Mouse (Mus musculus) monocyte, adult 5-6 weeks (primary cell): ENCODE data around the gene Ly75. TPM values are rescaled to one million over a fixed set of nuclear protein-coding genes. Genes with fewer than 3 reads are reported as not detected.

Experiments
- ATAC-seq: fragments of 153-309, 156-312 bp; replicated peaks from 2 replicates; pipeline ENCODE4 v1.8.0; 2017; ENCODE audit warnings: mild to moderate bottlenecking; ENCODE audit not compliant: low TSS enrichment, insufficient number of reproducible peaks, severe bottlenecking, poor library complexity, low FRiP score
- total RNA-seq: library from RNA; stranded (forward); fragments of 200-1000, 200-491, 200-594 nt; gene quantifications from 3 replicates; pipeline ENCODE4 v1.2.3, GENCODE M21; 2017

Gene Ly75
- total RNA-seq, result 4.5 to 18.4 TPM (median 4.9 TPM) in 3 replicates

- ATAC-seq, result peak; percentile 73
These were observed at the start of gene Ly75 for GRCm38 (mm10) chr2:60382858-60383669. Gene Ly75, minus strand, starts transcription at chr2:60383303.

GRCm38 (mm10) chr2:60430315-60431021 lies 47.4 kb upstream of the Ly75 start:
- ATAC-seq, result no peak

DNA sequence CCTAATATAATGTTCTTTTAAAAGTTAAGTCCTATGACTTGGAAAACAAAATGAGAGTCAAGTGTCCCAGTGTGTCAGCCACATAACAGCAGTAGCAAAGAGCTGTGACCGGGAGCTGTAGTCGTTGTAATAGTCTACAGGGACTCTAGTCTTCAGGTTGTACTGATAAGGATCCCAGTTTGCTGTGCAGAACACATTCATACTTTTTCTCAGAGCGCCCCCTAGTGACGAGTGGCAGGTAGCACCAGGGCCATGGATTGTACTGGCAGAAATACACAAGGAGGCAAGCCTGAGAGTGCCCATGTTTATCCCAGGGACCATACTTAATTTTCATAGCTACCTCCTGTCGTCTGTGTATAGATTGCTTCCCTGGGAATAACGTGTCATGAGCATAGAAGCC lies 35.0 kb upstream of the Ly75 start:
- ATAC-seq, result peak; percentile 80

DNA sequence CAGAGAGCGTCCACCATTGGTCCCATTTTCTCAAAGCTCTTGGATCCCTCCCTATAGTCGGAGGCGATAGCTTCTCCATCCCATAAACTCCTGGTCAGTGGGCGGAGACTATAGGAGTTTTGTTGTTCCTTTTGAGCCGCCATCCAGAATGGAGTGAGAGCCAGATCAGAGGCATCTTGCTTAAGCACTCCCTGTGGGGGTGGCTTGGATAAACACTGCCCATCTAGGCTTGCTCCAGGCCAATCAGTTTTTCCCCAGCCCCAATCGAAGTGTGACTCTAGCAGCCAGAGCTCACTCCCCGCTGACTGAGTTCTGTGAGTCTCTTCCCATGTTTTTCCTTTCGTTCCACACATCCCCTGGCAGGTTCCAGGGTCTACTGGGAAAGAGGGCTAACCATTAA lies 31.2 kb upstream of the Ly75 start:
- ATAC-seq, result no peak

- no peak for ATAC-seq
These were observed 30.0 kb upstream of the Ly75 start for GRCm38 (mm10) chr2:60413006-60413650.

- ATAC-seq, result no peak
These were observed 28.1 kb upstream of the Ly75 start for GRCm38 (mm10) chr2:60411181-60411580.

GRCm38 (mm10) chr2:60409989-60410763 lies 27.1 kb upstream of the Ly75 start:
- no peak for ATAC-seq

DNA sequence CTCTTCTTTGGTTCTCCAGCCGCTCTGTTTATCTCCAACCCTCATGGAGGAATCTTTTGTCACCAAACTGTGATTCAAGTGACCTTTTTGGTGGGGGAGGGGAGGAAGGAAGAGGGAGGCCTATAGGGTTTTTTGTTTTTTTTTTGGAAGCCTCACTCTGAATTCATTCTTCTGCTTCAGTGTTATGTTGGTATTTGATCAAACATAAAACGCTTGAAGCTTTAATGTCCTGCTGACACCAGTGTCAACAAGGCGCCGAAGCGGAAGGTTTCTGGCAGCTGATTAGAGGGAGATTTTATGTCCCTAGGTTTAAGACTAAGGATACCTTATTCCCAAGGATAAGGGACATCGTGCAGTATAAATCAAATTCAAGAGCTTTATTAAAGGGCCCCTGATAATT lies 26.1 kb upstream of the Ly75 start:
- no peak for ATAC-seq

DNA sequence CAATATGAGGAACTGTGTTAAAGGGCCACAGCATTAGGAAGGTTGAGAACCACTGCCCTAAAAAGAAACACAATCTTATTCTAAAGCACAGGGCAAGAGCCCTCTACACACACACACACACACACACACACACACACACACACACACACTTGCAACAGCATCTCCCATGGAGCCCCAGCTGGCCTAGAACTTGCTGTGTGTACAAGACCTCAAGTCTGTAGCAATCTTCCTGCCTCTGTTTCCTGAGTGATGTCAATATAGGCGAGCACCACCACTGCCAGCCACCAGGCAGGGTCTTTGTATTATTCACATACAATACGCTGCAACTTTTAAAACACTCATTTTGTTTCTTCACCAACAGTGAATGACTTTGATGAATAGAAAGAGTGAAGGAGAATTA lies 24.3 kb upstream of the Ly75 start:
- ATAC-seq, result no peak

DNA sequence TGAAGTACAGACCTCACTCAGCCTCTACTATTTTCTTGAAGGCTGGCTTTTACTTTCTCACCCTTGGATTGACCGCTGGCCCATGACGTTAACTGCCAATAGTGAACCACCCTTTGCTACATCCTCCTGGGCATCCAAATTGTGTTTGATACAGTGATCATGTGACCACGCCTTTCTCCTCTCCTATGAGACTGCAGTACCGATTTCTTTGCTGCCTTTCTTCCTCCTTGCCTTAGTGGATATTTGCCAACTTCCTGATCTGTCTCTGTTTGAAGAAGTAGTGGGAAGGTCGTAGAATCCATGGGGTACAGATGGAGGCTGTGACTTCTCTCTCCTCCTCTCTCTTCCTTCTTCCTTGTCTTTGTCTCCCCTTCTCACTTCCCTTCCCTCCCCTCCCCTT lies 22.3 kb upstream of the Ly75 start:
- ATAC-seq, result no peak

- no peak for ATAC-seq
These were observed 21.7 kb upstream of the Ly75 start for GRCm38 (mm10) chr2:60404763-60405162.

- no peak for ATAC-seq
These were observed 18.6 kb upstream of the Ly75 start for GRCm38 (mm10) chr2:60401694-60402093.

- ATAC-seq, result no peak
These were observed 10.7 kb upstream of the Ly75 start for GRCm38 (mm10) chr2:60393786-60394185.

DNA sequence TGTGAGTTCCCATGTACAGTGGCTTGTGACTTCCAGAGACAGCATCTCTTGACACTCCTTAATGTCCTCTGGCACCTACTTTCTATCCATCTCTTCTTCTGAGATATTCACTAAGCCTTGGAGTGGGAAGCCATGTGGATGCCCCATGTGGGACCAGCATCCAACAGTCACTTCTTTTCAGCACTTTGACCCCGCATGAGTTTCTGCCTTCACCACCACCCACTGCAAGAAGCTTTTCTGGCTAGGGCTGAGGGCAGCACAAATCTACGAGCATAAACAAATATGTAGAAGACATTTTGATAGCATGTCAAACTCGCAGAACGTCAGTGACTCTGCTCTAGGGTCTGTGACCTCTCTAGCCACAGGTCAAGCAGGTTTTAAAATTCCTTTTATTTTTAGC lies 9.2 kb upstream of the Ly75 start:
- no peak for ATAC-seq

DNA sequence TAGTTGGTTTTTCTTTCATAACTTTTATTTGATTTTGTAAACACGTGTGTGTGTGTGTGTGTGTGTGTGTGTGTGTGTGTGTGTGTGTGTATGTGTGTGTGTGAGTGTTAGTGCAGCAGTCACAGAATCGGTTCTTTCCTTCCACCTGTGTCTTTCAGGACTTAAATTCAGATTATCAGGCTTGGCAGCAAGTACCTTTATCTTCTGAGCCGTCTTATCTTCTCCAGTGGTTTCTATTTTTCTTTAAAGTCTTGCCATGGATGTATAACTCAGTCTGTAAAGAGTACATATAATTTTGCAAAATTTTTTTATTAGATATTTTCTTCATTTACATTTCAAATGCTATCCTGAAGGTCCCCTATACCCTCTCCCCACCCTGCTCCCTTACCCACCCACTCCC lies 4.3 kb upstream of the Ly75 start:
- no peak for ATAC-seq

GRCm38 (mm10) chr2:60386835-60387234 lies 3.7 kb upstream of the Ly75 start:
- no peak for ATAC-seq

DNA sequence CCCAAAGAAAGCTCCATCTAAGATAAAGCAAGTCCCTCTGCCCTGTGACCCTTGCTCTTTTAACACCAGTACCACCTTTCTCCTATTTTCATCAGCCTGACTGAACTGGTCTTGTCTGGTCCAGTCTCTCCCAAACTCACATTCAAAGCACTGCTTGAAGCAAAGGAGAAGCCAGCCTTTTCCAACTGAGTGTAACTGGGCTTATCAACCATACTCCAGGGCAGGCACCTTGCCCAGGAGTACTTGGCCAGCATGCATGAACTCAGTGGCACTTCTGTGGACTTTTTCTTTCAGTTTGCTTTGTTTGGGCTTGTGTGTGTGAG lies 1.6 kb upstream of the Ly75 start:
- no peak for ATAC-seq

- no peak for ATAC-seq
These were observed 1.1 kb upstream of the Ly75 start for GRCm38 (mm10) chr2:60384083-60384762.

- no peak for ATAC-seq
These were observed 757 bp downstream of the Ly75 start for GRCm38 (mm10) chr2:60382346-60382745.
